Mouse (Mus musculus) layer of hippocampus, postnatal 36 days (tissue): ENCODE data around the gene Serf1. TPM values are rescaled to one million over a fixed set of nuclear protein-coding genes. Genes with fewer than 3 reads are reported as not detected.

Source experiments
- total RNA-seq, 2 experiments: library from RNA; stranded (reverse); gene quantifications; 2 replicates each; pipeline ENCODE4 v1.2.3; 2021

The Serf1 gene
- total RNA-seq, 2 experiments from 2014 or later = 17.5 to 22.3 TPM

Other genes with a start within 250 kb of the Serf1 start
- 1 to 10 TPM; 1.9 to 3.1 TPM for gene Cartpt, start 206.9 kb upstream of the Serf1 start, total RNA-seq
- gene Mccc2, start 92.4 kb upstream of the Serf1 start, total RNA-seq = 10 to 100 TPM; 26.9 to 30.4 TPM
- 10 to 100 TPM; 38.5 to 38.7 TPM for gene Bdp1, start 3.9 kb upstream of the Serf1 start, total RNA-seq
- 10 to 100 TPM; 34.1 to 43.9 TPM for gene Smn1, start 16.8 kb downstream of the Serf1 start, total RNA-seq
- under 1 TPM; 0.42 to 0.51 TPM for gene Naip2, start 94.1 kb downstream of the Serf1 start, total RNA-seq
- gene Naip5, start 138.3 kb downstream of the Serf1 start, total RNA-seq = under 1 TPM; 0.32 to 0.40 TPM
- gene Naip6, start 209.7 kb downstream of the Serf1 start, total RNA-seq = under 1 TPM; 0.17 to 0.20 TPM